Mouse (Mus musculus): Measurements from ENCODE around the gene Abca1. TPM values are rescaled to one million over a fixed set of nuclear protein-coding genes. Genes with fewer than 3 reads are reported as not detected.

Gene Abca1
- polyA plus RNA-seq, 1 experiment from 2014 or later: 7.2 TPM

DNA sequence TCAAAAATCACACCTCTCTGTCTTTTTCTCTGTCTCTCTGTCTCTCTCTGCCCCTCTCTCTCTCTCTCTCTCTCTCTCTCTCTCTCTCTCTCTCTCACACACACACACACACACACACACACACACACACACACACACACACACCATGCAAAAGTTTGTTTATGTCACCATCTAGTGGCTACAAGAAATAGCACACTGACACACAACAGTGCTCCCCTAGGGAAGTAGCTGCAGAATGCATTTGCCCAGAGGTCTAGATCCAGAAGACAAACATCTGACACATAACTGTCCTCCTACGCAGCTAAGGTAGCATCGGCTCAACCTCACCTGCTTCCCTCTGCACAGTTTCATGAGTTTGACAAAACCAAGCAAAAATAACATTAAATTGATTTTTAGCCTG lies 174.5 kb downstream of the Abca1 start:
- Histone ChIP-seq H3K4me1 (0 out of 2 replicates have a peak, but pooled peaks cover 4% of the 10 kb centered on the region), H3K36me3 (no peaks in the 10 kb centered on the region), H3K4me2 (no peak overlapping the region), H3K27me3 (no peaks in the 10 kb centered on the region), H3K4me3 (no peak overlapping the region), H3K9ac (no peak overlapping the region), H3K27ac (no peak overlapping the region), H3K9me3 (no peaks in the 10 kb centered on the region)
- ATAC-seq (ENCODE audit: insufficient number of reproducible peaks, insufficient read depth, low FRiP score, low TSS enrichment, low read depth): no peak
- WGBS: 71% methylated on average over 2 of the region's 2 CpGs

Other genes with a start within 250 kb of the Abca1 start
- gene Olfr272, start 240.7 kb downstream of the Abca1 start, polyA plus RNA-seq (2015; fragmentation: Nextera tagmentation; extraction: Ambion mirVana): not detected in 2 replicates
- gene Olfr270, start 195.3 kb downstream of the Abca1 start, polyA plus RNA-seq (2015; fragmentation: Nextera tagmentation; extraction: Ambion mirVana): not detected in 2 replicates
- gene Nipsnap3a, start 170.6 kb downstream of the Abca1 start, polyA plus RNA-seq (2015; fragmentation: Nextera tagmentation; extraction: Ambion mirVana): not detected in 2 replicates
- gene Nipsnap3b, start 148.0 kb downstream of the Abca1 start, polyA plus RNA-seq (2015; fragmentation: Nextera tagmentation; extraction: Ambion mirVana): 58.9 and 60.1 TPM in 2 replicates